Mouse (Mus musculus): Measurements from ENCODE around the gene Tmem40.

Gene Tmem40

DNA sequence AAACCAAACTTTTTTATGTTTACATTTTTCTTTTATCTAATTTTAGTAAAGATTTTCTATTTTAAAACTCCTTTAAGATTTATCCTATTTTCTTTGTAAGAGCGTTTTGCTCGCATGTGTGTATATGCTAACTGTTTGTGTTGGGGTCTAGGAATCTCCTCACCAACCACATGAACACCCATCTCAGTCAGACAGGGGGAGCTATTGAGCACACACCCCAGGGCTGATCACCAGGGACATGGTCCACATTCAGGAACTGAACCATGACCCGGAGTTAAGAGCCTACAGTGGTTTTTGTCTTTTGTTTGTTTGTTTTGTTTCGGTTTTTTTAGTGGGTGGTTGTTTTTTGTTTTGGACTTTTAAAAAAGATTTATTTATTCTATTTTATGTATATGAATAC is 63.5 kb downstream of the Tmem40 start:
- DNase-seq: no peak

DNA sequence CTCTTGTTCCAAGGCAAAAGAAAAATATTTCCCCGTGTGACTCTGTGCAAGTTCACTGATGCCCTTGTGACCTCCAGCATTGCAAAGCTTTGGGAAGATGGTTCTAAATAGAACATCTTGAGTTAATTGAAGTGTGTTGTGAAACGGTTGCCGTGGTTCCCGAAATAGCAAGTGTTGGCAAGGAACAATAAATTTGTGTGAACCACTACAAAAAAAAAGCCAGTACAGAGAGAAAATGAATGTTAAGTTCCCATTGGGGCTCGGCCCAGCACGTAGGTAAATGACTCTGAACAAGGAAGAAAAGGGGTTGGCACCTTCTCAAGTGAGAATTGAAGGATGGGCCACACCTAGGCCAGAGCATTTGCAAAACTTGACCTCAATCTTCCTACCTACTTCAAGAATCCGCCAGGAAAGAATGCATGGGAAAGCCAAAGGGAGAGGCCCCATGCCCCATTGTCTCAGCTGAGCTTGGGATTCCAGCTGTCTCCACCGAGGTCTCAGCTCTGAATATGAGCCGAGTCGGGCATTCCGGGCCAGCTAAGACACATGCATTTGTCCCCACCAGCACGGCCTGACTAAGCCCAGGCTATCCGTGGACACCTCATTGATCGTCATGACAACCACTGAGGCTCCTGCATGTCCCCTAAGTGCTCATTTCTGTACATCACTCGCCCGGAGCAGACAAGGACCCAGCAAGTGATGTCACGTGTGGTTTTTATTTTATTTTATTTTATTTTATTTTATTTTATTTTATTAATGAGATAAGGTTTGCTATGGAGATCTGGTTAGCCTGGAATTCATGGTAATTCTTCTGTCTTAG is 64.3 kb downstream of the Tmem40 start:
- DNase-seq: no peak

DNA sequence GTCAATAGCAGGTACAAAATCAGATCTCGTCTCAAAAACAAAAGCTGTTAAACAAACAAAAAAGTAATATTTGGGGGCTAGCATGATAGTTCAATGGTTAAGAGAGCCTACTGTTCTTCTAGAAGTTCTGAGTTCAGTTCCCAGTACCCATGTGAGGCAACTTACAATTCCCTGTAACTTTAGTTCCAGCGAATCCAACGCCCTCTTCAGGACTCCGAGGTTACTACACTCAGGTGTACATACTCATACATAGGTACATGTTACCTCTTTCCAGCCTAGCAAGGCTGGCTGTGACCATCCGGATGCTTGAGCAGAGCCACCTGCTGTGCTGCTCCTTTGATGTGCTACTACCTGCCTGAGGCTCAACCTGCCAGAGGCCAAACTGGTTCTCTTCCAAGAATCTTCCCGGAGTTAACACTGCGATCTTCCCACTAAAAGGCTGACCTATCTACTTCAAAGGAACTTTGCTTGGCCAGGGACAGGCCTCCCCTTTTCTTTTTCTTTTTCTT is 65.4 kb downstream of the Tmem40 start:
- no peak for DNase-seq

DNA sequence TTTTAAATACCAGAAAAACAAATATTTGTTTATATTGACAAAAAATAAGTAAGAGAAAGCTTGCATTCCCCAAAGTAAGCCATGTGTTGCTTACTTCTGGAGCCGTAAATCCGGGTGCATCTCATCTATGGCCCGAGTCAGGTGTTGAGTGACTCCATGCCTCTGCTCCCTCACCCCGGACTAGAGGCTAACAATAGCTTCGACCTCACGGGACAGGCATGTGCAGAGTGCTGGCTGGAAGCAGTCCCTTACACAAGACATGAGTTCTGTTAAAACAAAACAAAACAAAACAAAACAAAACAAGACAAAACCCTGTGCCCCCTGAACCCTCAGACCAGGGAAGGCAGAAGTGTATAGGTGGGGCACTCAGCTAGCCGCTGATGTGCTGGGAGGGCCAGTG is 67.1 kb downstream of the Tmem40 start:
- no peak for DNase-seq

DNA sequence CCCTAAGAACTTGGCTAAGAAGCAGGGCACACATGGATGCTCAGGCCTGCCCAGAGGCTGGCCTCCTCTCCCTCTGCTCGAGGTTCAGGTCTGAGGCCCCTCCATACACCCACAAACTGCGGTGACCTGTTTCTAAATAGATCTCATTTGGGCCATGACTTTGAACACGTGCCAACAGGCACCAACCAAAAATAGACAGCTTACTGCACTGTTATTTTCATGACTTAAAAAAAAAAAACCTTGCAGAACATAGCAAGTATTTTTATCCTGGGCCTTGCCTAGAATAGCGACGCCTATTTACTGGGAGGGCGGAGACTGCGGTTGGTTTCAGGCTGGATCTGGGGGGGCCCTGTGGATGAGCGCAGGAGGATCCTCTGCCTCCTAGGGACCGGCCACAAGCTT is 67.8 kb downstream of the Tmem40 start:
- peak; percentile 25 for DNase-seq

DNA sequence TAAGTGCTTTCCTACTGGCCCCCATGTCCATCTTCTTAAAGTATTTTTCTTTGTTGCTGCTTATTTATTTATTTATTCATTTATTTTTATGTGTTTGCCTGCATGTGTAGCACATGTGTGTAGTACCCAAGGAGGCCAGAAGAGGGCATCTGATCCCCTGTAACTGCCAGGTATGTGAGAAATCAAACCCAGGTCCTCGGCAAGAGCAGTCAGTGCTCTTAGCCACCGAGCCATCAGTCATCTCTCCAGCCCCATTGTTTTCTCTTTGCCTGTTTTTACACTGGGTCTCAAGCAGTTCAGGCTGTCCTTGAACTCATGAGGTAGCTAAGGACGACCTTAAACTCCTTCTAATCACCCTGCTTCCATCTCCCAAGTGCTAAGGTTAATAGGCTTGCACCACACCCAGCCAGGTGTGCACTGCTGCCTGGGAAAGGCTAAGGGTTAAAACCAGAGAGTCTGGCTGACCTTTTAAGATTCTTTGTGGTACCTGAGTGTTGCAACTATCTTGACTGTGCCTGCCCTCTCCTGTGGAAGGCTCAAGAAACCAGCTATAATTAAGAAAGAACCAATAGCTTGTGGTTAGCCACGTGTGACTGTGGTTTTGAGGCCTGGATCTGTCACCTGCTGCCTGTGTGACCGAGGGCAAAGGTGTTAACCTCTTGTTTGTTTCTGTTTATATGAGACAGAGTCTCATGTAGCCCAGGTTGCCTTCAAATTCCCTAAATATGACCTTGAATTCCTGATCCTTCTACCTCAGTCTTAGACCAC is 69.1 kb downstream of the Tmem40 start:
- DNase-seq: no peak

DNA sequence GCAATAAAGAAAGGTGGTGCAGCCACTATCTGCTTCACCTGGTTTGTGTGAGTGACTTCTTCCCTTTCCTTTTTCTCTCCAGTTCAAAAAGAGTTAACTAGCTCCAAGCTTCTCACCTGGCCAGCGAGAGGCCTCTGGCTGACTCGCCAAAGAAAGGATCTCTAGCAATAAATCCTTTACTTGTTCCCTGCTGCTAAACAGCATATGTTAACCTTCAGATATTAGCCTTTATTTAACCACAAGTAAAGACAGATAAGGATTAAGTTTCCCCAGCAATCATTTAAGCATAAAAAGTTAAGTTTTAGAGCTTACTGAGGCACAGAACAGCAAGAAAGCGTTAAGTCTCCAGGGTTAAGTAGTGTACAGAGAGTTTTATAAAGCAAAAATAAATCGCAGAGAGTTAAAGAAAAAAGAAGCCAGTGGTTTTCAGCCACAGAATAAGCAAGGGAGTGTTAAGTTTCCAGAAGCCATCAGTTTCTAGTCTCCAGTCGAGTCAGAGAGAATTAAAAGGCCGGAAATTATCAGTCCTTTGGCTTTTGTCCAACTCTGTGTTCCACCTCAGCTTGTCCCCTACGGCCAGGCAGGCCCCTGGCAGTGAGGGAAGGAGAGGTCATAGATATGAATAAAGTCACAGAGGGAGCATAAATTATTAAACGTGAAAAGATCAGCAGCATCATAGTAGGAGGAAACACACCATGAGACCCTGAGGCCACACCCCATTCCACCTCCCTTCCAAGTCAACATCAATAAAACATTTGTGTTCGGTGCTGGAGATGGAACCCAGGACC is 69.9 kb downstream of the Tmem40 start:
- no peak for DNase-seq

DNA sequence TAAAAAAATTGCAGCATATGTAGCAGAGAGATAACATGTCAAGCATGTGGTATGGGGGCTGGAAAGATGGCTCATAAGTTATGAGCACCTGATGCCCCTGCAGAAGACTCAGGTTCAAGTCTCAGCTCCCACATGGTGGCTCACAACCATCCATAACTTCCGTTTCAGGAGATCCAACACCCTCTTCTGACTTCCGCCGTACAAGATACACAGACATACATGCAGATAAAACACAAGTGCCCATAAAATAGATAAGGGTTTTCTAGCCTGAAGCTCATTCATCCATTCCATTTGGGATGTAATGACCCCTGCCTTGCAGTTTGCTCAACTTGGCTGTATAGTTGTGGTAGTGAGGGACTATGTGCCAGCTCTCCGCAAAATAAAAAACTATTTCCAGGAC is 72.1 kb downstream of the Tmem40 start:
- no peak for DNase-seq

DNA sequence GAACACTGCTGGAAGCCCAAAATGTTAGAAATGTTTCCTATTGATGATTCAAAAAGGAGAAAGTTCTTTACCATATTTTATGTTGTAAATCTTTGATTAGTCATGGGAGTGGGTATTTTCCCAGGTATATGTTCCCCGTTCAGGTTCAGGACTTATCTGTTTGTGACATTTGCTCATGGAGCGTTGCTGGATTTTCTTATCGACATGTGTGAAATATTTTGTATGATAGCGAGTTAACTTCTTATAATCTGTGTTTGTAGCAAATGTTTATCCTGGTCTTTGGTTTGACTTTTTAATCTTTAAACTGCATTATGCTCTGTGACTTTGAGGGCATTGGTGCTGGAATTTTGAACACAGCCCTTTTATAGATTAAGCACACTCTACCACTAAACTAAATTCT is 73.6 kb downstream of the Tmem40 start:
- no peak for DNase-seq

DNA sequence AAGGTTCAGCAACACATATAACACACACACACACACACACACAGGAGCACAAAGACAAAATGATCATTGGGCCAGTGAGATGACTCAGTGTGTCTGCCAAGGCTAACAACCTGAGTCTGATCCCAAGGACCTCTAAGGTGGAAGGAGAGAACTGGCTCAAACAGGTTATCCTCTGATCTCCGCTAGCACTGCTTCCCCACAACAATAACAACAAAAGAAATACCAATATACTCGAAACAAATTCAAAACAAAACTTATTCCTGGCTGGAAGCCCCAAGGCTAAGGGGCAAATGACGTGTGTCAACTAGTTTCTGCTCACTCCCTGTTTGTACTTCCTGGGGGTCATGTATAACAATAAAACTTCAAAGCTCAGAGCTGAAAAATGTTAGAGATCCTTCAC is 74.5 kb downstream of the Tmem40 start:
- DNase-seq: no peak

DNA sequence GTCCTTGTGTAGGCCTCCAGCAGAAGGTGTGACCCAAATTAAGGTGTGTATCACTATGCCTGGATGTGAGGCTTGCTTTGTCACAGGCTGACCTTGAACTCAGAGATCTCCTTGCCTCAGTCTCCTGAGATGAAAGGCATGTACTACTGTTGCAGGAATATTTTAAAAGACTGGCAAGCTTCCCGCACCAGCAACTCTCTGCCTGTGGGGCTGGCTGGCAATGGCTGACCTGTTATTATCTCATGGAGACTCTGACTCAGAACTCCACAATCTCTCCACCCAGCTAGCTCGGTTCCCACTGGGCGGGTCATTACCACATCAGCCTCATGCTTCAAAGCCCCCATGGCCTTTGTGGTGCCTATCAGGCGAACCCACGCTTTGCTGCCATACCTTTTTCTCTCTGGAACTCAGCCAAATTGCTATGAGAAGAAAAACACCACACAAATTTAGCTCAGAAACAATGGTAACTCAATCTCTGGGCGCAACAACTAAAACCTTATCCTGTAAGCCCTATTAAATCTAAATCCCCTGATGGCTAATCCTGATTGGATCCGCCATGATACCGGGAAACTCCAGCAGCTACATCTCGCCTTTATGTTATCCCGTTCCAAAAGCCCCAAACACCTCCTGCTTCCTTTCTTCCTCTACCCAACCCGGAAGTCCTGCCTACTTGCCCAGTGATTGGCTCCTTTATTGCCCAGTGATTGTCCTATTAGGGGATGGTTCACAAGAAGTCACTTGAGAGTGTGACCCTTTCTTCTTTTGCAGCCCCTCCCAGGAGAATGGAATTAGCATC is 77.2 kb downstream of the Tmem40 start:
- no peak for DNase-seq

DNA sequence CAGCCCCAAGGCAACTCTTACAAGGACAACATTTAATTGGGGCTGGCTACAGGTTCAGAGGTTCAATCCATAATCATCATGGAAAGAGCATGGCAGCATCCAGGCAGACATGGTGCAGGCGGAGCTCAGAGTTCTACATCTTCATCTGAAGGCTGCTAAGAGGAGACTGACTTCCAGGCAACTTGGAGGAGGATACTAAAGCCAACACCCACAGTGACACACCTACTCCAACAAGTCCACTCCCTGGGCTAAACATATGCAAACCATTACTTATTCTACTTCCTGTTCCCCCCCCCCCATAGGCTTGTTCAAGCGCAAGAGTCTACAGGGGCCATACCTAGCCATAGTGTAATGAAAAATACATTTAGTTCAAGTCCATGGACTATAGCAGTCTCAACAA is 77.9 kb downstream of the Tmem40 start:
- DNase-seq: no peak

DNA sequence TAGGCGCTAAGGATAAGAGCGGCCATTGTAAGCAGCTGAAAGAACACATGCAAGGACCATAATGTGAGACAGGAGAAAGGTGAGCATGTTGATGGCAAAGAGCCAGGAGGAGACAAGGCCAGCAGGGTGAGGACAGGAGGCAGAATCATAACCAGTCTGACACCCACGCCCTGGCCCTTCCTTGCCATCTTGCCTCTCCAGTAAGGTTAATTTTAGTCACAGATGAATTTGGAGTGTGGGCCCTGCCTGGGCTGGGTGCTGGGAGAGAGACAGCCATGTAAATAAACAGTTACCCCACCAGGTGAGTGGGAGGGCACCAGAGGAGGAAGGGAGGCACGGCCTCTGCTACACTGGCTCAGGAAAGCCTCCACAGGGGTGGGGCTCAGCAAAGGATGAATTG is 81.1 kb downstream of the Tmem40 start:
- no peak for DNase-seq
